Mouse (Mus musculus): Measurements from ENCODE around the gene Cdcp2. TPM values are rescaled to one million over a fixed set of nuclear protein-coding genes. Genes with fewer than 3 reads are reported as not detected.

Gene Cdcp2
- total RNA-seq, 2 experiments from 2014 or later: not detected

GRCm38 (mm10) chr4:107084343-107084742, 12.3 kb upstream of the Cdcp2 start:
- ATAC-seq (replicated peaks; ENCODE audit: low FRiP score, poor library complexity, severe bottlenecking): no peak

GRCm38 (mm10) chr4:107084858-107085257, 11.8 kb upstream of the Cdcp2 start:
- no peak for ATAC-seq (replicated peaks; ENCODE audit: low FRiP score, poor library complexity, severe bottlenecking)

DNA sequence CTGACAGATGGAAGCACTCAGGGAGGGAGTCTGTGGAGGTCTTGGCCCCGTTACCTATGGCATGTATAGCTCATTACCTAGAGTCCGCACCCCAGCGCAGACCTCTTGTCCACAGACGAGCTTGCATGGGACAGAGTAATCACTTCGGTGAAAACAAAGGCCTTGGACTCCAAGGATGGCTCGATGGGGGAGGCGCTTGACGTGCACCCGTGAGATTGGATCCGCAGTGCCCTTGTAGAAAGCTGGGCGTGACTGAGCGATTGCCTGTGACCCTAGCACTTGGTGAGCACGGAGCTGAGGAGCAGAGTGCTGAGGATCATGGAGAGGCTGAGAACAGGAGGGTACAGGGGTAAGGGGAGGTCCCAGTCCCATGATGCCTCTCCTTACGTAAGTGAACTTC, 5.0 kb upstream of the Cdcp2 start:
- ATAC-seq (replicated peaks; ENCODE audit: low FRiP score, poor library complexity, severe bottlenecking): no peak

DNA sequence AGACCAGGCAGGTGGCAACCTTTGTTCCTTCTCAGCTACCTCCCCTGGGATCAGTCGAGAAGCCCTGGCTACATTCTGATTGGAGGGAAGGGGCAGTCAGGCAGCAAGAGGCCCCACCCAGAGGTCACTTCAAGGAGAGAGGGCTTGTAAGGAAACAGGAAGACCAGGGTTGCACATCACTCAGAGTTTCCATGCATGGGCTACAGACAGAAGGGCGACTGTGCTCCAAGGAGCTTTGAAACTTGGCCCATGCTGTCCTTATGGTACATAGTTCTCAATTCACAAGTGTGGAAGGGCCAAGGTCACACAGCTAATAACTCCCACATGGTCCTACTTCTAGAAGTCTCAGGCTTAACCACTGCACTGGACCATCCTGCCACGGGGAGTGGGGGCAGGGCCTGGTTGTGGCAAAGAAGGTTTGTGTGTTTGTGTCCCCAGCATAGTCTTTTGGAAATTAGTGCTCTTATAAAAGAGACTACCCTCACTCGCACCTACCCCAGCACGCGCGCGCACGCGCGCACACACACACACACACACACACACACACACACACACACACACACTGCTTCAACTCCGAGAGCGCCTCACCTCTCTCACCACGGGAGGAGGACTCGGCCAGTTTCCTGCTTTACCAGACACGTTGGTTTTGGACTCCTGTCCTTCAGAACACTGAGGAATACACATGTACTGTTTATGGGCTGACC, 2.1 kb upstream of the Cdcp2 start:
- ATAC-seq (replicated peaks; ENCODE audit: low FRiP score, poor library complexity, severe bottlenecking): no peak

GRCm38 (mm10) chr4:107096043-107096442, 648 bp upstream of the Cdcp2 start:
- ATAC-seq (replicated peaks; ENCODE audit: low FRiP score, poor library complexity, severe bottlenecking): no peak

- ATAC-seq (replicated peaks; ENCODE audit: low FRiP score, poor library complexity, severe bottlenecking): no peak
These were observed 1.2 kb downstream of the Cdcp2 start for GRCm38 (mm10) chr4:107097871-107098270.

DNA sequence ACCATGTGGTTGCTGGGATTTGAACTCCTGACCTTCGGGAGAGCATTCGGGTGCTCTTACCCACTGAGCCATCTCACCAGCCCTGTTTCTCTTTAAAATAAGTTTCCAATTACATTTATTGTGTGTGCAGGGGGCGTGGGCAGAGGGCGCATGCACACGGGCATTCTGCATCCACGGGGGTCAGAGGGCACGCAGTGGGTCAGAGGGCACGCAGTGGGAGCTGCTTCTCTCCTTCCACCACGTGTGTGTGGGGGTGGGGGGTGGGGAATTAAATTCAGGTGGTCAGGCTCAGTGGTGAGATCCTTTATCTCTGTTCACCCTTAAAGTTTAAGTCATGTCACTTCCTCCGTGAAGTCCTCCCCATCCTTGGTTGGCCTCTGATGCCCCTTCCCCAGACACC, 1.7 kb downstream of the Cdcp2 start:
- ATAC-seq (replicated peaks; ENCODE audit: low FRiP score, poor library complexity, severe bottlenecking): no peak

- no peak for ATAC-seq (replicated peaks; ENCODE audit: low FRiP score, poor library complexity, severe bottlenecking)
These were observed 2.3 kb downstream of the Cdcp2 start for GRCm38 (mm10) chr4:107098791-107099525.

- no peak for ATAC-seq (replicated peaks; ENCODE audit: low FRiP score, poor library complexity, severe bottlenecking)
These were observed 5.5 kb downstream of the Cdcp2 start for GRCm38 (mm10) chr4:107102220-107102619.

DNA sequence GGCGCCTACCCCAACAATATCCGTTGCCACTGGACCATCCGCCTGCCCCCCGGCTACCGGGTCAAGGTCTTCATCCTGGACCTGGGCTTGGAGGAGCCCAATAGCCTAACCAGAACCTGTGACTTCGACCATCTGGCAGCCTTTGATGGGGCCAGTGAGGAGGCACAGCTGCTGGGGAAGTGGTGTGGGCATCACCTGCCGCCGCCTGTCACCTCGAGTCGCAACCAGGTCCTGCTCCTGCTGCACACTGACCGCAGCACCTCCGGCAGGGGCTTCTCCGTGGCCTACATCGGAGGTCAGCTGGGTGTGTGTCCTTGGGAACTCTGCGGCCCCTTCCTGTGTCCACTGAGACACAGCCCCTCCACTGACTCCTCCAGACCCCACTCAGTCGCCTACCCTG, 10.1 kb downstream of the Cdcp2 start:
- ATAC-seq (replicated peaks; ENCODE audit: low FRiP score, poor library complexity, severe bottlenecking): no peak

GRCm38 (mm10) chr4:107108291-107108731, 11.6 kb downstream of the Cdcp2 start:
- no peak for ATAC-seq (replicated peaks; ENCODE audit: low FRiP score, poor library complexity, severe bottlenecking)

DNA sequence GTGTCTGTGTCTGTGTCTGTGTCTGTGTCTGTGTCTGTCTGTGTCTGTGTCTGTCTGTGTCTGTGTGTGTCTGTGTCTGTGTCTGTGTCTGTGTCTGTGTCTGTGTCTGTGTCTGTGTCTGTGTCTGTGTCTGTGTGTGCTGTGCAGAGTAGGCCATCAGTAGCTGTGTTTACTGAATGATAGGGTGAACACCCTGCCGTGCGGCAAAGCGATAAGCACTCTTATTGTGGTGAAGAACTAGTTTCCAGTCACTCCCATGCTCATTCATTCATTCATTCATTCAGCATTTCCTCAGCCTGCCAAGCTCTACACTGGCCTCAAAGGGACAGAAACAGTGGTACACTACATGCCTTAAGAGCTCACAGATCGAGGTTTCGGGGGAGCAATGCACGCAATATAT, 12.5 kb downstream of the Cdcp2 start:
- ATAC-seq (replicated peaks; ENCODE audit: low FRiP score, poor library complexity, severe bottlenecking): peak; percentile 50

DNA sequence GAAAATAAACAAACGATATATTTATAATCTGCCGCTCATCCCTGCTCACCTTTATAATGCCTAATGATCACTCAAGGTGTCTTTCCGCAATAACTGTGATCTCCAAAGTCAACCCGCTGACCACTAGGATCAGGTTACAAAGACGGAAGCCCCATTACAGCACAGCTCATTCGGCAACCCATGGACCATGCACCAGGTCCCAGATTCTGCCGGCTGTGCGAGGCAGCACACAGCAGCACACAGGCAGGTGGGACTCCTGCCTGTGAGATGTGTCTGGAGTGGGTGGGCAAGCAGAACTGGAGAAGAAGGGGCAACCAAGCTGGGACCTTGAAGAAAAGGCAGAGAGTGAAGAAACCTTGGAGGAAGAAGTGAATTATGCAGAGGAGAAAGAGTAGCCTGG, 17.6 kb downstream of the Cdcp2 start:
- no peak for ATAC-seq (replicated peaks; ENCODE audit: low FRiP score, poor library complexity, severe bottlenecking)

GRCm38 (mm10) chr4:107117741-107118385, 21.2 kb downstream of the Cdcp2 start:
- no peak for ATAC-seq (replicated peaks; ENCODE audit: low FRiP score, poor library complexity, severe bottlenecking)

DNA sequence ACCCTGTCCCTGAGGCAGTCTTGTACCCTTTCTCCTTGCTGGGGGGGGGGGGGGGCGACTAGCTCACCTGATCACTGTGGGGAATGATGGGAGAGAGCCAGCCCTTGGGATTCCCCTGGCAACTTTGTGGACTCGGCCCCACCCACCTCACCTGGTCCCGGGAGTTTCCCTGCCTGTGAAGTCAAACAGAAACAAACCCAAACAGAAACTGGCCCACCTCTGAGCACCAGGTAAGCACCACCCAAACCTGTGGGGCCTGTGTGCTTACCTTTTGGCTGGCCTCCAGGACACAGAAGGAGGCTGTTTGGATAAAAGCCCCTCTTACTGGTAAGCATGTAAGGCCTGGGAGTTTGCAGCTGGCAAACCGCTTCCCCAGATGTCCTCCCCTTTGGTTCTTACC, 22.4 kb downstream of the Cdcp2 start:
- no peak for ATAC-seq (replicated peaks; ENCODE audit: low FRiP score, poor library complexity, severe bottlenecking)

- ATAC-seq (replicated peaks; ENCODE audit: low FRiP score, poor library complexity, severe bottlenecking): no peak
These were observed 24.0 kb downstream of the Cdcp2 start for GRCm38 (mm10) chr4:107120676-107121075.

DNA sequence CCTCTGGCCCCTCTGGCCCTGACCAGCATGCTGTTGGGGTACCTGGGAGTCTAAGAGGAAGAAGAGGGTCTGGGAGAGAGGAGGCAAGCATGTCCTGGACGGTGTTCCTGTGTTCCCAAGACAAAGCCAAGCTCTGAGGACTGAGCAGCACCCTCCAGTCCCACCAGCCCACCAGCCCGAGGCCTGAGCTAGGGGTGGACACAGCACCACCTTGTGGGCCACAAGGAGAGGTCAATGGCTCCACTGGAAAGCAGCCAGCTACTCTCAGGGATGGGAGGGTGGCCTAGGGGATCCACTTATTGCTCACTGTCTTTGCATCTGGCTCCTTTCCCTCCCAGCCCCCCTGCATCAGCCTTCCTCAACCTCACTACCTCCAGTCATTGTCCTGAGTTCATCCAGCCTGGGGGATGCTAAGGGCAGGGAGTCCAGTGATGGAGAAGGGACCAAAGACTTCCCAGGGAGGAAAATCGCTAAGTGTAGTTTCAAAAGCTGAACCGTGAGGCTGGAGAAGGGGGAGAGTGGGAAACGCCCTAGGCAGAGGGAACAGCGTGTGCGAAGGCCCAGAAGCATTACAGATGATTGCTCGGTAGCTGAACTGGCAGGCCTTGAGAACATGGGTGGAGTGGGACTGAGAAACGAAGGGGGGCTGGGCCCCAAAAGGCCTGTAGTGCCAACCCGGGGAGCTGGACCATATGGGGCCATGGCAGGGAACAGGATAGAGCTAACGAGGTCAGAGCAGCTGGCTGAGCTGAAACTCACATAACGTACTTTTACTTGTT, 24.7 kb downstream of the Cdcp2 start:
- no peak for ATAC-seq (replicated peaks; ENCODE audit: low FRiP score, poor library complexity, severe bottlenecking)

- no peak for ATAC-seq (replicated peaks; ENCODE audit: low FRiP score, poor library complexity, severe bottlenecking)
These were observed 27.7 kb downstream of the Cdcp2 start for GRCm38 (mm10) chr4:107124376-107124775.

DNA sequence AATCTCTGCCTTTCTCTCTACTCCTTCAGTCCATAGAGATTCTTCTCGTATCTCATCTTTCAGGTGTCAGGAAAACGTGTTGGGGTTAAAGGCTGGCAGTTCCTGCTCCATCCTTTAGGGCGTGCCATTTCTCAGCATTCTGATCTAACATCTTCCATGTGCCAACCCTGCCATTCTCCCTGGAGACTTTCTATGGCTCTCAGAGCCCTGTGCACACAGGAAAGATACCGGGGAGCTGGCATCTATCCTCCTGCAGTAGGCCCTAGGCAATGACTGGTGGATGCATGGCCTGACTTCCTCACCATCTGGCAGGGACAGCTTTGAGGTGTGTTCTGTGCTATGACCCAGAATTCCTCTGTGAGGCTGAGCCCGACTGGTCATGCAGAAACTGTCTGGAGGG, 28.4 kb downstream of the Cdcp2 start:
- no peak for ATAC-seq (replicated peaks; ENCODE audit: low FRiP score, poor library complexity, severe bottlenecking)

GRCm38 (mm10) chr4:107126389-107126788, 29.7 kb downstream of the Cdcp2 start:
- no peak for ATAC-seq (replicated peaks; ENCODE audit: low FRiP score, poor library complexity, severe bottlenecking)
